Mouse (Mus musculus) heart, embryonic 16.5 days (tissue): Measurements from ENCODE around the gene Apoe. TPM values are rescaled to one million over a fixed set of nuclear protein-coding genes. Genes with fewer than 3 reads are reported as not detected.
A peak's percentile ranks its signal among the peaks of the same experiment; 100 is the strongest.

Experiments used
- ATAC-seq: fragments of 200-750 bp; cut with Nextera tagmentation; replicated peaks from 2 replicates; pipeline ENCODE4 v1.8.0; 2017; ENCODE audit warnings: moderate number of reproducible peaks; ENCODE audit not compliant: insufficient read depth, low FRiP score; ENCODE audit errors: extremely low read depth
- H3K27ac ChIP-seq: fragments of 300-500 bp; sonication (generic); 2 replicates; pipeline ENCODE4 v1.5.1; 2014; ENCODE audit warnings: mild to moderate bottlenecking, low read length, control low read depth, moderate library complexity
- H3K27me3 ChIP-seq: fragments of 300-500 bp; sonication (generic); 2 replicates; pipeline ENCODE4 v1.6.1; 2014; ENCODE audit warnings: low read length, mixed read lengths; ENCODE audit not compliant: control insufficient read depth, insufficient read depth
- H3K36me3 ChIP-seq: fragments of 300-500 bp; sonication (generic); 2 replicates; pipeline ENCODE4 v1.6.1; 2014; ENCODE audit not compliant: control insufficient read depth, insufficient read depth
- H3K4me1 ChIP-seq: fragments of 300-500 bp; sonication (generic); 2 replicates; pipeline ENCODE4 v1.6.1; 2014; ENCODE audit warnings: low read length, mixed read lengths; ENCODE audit not compliant: control insufficient read depth, insufficient read depth
- H3K4me2 ChIP-seq: fragments of 300-500 bp; sonication (generic); 2 replicates; pipeline ENCODE4 v1.6.1; 2014; ENCODE audit warnings: low read depth, mild to moderate bottlenecking, control low read depth, low read length
- H3K4me3 ChIP-seq: fragments of 300-500 bp; sonication (generic); 2 replicates; pipeline ENCODE4 v1.5.1; 2014; ENCODE audit warnings: mild to moderate bottlenecking, control low read depth, low read length
- H3K9ac ChIP-seq: fragments of 300-500 bp; sonication (generic); 2 replicates; pipeline ENCODE4 v1.6.1; 2014; ENCODE audit warnings: low read length, control low read depth
- H3K9me3 ChIP-seq: fragments of 300-500 bp; sonication (generic); replicated peaks from 2 replicates; pipeline ENCODE4 v1.6.1; 2016; ENCODE audit warnings: low read length; ENCODE audit not compliant: control insufficient read depth
- WGBS: fragments of 180-500 bp; shearing (Covaris S2); extraction: QIAGEN DNeasy Blood & Tissue Kit; methylation state at CpG from one replicate; pipeline ENCODE4 v1.1.7; 2014; 5-methylcytosine and 5-hydroxymethylcytosine counted together
- polyA plus RNA-seq: library from polyadenylated mRNA; unstranded; fragments of >200 nt; fragmentation: Nextera tagmentation; extraction: Ambion mirVana; gene quantifications from 2 replicates; pipeline ENCODE4 v1.2.1, GENCODE M21; 2015

Gene Apoe
- polyA plus RNA-seq, 1 experiment from 2014 or later, result 662 TPM

DNA sequence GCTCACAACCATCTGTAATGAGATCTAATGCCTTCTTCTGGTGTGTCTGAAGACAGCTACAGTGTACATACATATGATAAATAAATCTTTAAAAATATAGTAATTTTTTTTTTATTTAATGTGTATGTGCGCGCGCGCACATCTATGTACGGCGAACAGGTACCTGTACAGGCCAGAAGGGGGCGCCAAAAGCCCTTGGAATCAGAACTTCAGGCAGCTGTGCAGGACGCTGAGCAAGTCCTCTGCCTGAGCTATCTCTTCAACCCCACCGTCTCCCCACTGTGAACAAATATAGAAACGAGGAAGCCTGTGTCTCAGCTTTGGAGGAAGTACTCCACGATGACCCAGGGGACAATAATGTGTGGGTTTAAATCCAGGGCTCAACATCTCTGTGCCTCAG, 41.3 kb upstream of the Apoe start:
- Histone ChIP-seq H3K27ac (no peak overlapping the region), H3K27me3 (no peaks in the 10 kb centered on the region), H3K9me3 (no peaks in the 10 kb centered on the region), H3K36me3 (peaks cover 24% of the 10 kb centered on the region), H3K9ac (no peak overlapping the region), H3K4me3 (no peak overlapping the region), H3K4me2 (no peak overlapping the region), H3K4me1 (peaks cover 23% of the 10 kb centered on the region)
- WGBS, result 78% methylated on average over 11 of the region's 11 CpGs
- ATAC-seq, result no peak

DNA sequence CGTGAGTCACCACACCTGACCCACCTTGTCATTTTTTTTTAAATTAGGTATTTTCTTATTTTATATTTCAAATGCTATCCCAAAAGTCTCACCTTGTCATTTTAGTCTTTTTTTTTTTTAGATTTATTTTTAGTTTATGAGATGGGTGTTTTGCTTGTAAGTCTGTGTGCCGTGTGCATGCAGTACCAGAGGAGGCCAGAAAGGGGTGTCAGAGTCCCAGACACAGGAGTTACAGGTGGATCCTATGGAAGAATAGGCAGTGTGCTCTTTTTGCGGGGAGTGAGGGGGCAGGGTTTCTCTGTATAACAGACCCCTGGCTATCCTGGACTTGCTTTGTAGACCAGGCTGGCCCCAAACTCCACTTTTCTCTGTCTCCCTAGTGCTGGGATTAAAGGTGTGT, 39.8 kb upstream of the Apoe start:
- H3K4me2 ChIP-seq, result no peak overlapping the region
- peaks cover 27% of the 10 kb centered on the region for H3K36me3 ChIP-seq
- H3K4me1 ChIP-seq, result peaks cover 11% of the 10 kb centered on the region
- no peak overlapping the region for H3K27ac ChIP-seq
- no peak overlapping the region for H3K9ac ChIP-seq
- WGBS, result 91% methylated on average over 3 of the region's 3 CpGs
- no peaks in the 10 kb centered on the region for H3K27me3 ChIP-seq
- H3K4me3 ChIP-seq, result no peak overlapping the region
- no peak for ATAC-seq
- H3K9me3 ChIP-seq, result no peaks in the 10 kb centered on the region

DNA sequence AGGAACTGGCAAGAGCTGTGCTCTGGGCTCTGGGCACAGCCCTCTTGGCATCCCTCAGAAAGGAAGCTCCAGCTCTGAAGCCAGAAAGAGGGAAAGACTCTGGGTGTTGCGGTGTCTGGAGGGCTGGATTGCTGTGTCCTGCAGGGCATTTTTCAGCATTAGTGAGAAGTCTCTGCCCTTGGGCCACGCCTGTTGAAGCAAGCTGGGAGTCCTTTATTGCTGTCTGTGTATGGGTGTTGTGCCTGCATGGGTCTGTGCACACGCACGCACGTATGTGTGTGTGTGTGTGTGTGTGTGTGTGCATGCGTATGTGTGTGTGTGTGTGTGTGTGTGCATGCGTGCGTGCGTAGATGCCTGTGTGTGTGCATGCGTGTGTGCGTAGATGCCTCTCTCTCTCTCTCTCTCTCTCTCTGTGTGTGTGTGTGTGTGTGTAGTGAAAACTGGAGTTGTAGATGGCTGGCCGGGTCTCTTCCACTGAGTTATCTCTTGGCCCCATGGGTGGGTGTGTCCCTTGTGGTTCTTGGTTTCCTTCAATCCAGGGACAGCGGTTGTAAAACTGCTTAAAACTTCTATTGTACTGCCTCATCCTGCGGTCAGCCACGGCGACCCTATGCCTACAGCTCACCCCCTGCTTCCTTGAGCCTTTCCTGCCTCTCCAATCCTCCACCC, 37.5 kb upstream of the Apoe start:
- no peak overlapping the region for H3K9ac ChIP-seq
- peaks cover 36% of the 10 kb centered on the region for H3K36me3 ChIP-seq
- WGBS, result 83% methylated on average over 16 of the region's 16 CpGs
- no peaks in the 10 kb centered on the region for H3K27me3 ChIP-seq
- ATAC-seq, result no peak
- H3K27ac ChIP-seq, result no peak overlapping the region
- H3K9me3 ChIP-seq, result no peaks in the 10 kb centered on the region
- H3K4me2 ChIP-seq, result no peak overlapping the region
- no peak overlapping the region for H3K4me3 ChIP-seq
- H3K4me1 ChIP-seq, result peaks cover 5% of the 10 kb centered on the region

DNA sequence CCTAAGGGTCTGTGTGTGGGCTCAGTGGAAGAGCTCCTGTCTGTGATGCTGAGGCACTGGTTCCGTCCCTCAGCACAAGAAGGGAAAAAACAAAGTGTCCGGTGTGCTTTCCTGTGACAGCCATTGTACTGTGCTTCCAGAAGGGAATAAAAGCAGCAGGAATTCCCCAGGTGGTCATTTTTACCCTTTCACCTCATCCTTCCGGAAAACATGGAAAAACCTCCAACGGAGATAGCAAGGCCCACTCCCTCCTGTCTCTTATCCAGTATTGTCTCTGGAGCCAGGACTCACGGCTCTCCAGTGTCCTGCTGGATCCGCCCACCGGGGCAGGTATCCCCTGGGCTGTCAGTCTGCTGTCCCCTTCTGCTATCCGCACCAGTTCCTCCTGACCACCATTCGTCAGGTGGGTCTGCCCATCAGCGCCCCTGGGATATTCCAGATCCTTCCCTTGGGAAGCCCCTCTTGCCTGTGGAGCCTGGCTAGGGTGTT, 35.2 kb upstream of the Apoe start:
- Histone ChIP-seq H3K27ac (no peak overlapping the region), H3K9ac (no peak overlapping the region), H3K36me3 (peaks cover 51% of the 10 kb centered on the region), H3K27me3 (no peaks in the 10 kb centered on the region), H3K4me1 (no peaks in the 10 kb centered on the region), H3K4me2 (no peak overlapping the region), H3K4me3 (no peak overlapping the region), H3K9me3 (no peaks in the 10 kb centered on the region)
- 69% methylated on average over 10 of the region's 10 CpGs for WGBS
- no peak for ATAC-seq

DNA sequence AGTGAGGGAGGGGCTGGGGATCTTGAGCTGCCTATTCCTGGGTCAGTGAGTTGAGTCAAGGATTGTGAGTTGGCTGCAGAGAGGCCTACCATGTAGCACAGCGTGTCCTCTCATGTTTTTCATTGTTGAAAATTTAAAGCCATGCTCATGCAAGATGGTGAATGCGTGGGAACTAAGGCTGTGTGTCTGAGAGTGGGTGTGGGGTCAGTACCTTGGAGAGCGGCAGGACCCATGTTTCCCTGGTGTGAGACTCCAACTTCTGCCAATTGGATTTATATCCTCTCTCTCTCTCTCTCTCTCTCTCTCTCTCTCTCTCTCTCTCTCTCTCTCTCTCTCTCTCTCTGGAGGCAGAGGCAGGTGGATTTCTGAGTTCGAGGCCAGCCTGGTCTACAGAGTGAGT, 27.6 kb upstream of the Apoe start:
- Histone ChIP-seq H3K9me3 (no peaks in the 10 kb centered on the region; the same call in 1 of the 2 replicates), H3K27me3 (no peaks in the 10 kb centered on the region), H3K4me3 (no peak overlapping the region), H3K27ac (no peak overlapping the region), H3K9ac (no peak overlapping the region), H3K4me1 (no peaks in the 10 kb centered on the region), H3K36me3 (peaks cover 60% of the 10 kb centered on the region), H3K4me2 (no peak overlapping the region)
- ATAC-seq, result no peak
- WGBS, result 90% methylated on average over 4 of the region's 4 CpGs

DNA sequence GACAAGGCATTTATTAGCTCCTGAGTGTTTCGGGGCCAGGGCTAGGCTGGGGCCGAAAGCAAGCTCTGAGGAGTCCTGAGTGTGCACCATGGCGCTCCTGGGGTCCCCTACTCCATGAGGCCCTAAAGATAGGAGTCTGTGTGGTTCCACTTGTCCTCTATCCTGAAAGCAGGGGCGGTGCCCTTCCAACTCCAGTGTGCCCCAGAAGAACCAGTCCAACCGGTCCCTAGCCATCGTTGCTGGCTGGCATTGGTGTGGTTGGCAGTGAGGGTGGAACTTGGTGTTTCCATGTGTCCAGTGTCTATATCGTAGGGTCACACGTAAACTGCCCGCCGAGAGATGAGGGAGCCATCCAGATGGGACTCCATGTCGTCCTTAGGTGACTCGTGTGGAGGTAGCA, 25.2 kb upstream of the Apoe start:
- Histone ChIP-seq H3K27me3 (no peaks in the 10 kb centered on the region), H3K36me3 (peaks cover 52% of the 10 kb centered on the region), H3K27ac (0 out of 2 replicates have a peak overlapping the region, but pooled peaks have one; percentile 24), H3K4me2 (no peak overlapping the region), H3K9me3 (peaks cover 10% of the 10 kb centered on the region), H3K4me3 (no peak overlapping the region), H3K9ac (no peak overlapping the region), H3K4me1 (no peaks in the 10 kb centered on the region)
- 91% methylated on average over 12 of the region's 12 CpGs for WGBS
- no peak for ATAC-seq

DNA sequence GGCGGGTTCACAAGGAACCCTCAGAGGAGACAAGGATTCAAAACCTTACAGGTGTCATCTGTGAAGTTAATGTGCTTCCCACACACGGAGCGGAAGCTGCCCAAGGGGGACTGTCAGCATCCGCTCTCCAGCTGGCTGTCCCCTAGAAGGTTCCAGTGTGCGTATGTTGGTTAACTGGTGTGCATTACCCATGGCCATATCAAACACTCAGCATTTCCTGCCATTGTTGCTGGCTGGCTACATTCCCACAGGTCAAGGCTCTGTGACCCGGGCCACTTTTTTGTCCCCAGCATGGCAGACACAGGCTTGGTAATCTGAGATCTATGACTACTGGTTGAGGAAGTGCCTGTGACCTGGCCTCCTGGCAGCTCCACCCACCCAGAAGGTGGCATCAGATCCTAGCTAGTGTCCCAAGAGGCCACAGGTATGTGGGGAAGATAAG, 23.8 kb upstream of the Apoe start:
- Histone ChIP-seq H3K9ac (no peak overlapping the region), H3K4me1 (no peaks in the 10 kb centered on the region), H3K4me3 (no peak overlapping the region), H3K4me2 (no peak overlapping the region), H3K27ac (peak overlapping the region; percentile 73), H3K36me3 (peaks cover 44% of the 10 kb centered on the region), H3K27me3 (no peaks in the 10 kb centered on the region), H3K9me3 (peaks cover 10% of the 10 kb centered on the region)
- ATAC-seq, result peak; percentile 70
- WGBS, result 69% methylated on average over 6 of the region's 6 CpGs

DNA sequence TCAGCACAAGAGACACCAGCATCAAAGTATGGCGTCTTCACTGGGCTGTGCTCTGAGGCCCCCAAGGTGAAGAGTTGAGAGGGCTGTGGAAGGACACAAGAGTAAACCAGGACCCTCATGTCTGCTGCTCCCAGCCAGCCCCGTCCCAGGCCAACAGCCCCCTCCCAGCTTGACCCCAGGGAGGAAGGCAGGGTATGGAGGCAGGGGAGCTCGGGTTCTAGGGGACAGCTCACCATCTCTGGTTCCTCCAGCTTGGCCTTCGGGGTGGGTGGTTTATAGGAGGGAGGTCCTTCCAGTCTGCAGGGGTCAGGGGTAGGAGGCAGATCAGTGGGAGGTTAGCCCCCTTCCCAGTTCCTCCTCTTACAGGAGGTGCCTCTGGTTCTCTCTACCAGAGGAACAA, 20.2 kb upstream of the Apoe start:
- peaks cover 21% of the 10 kb centered on the region for H3K36me3 ChIP-seq
- no peak overlapping the region for H3K27ac ChIP-seq
- no peaks in the 10 kb centered on the region for H3K27me3 ChIP-seq
- H3K4me1 ChIP-seq, result peaks cover 11% of the 10 kb centered on the region
- no peak for ATAC-seq
- H3K9ac ChIP-seq, result no peak overlapping the region
- WGBS, result 92% methylated on average over 4 of the region's 4 CpGs
- H3K4me2 ChIP-seq, result no peak overlapping the region
- no peak overlapping the region for H3K4me3 ChIP-seq
- H3K9me3 ChIP-seq, result peaks cover 10% of the 10 kb centered on the region

DNA sequence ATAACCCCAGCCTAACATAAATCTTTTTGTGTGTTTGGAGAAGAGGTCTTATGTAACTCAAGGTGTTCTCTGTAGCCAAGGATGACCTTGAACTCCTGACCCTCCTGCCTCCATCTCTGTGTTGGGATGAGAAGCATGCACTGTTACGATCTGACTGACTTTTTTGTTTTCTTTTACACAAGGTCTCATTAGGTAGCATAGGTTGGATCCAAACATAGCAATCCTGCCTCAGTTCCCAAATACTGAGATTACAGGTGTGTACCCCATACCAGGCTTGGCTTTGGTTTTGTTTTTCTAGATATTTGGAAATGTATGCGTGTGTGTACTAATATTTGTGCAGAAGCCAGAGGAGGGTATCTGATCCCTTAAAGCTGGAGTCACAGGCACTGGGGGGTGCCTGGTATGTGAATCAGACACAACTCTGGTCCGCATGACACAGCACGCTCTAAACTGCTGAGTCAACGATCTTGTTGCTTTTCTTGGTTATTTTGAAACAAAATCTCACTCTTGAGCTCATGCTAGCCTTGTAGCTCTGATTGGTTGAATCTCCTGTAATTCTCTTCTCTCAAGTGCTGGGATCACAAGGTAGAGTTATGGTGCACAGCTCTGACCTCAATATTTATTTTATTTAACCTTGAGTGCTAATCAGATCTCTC, 19.4 kb upstream of the Apoe start:
- Histone ChIP-seq H3K9me3 (peaks cover 10% of the 10 kb centered on the region), H3K4me1 (peaks cover 19% of the 10 kb centered on the region), H3K4me2 (no peak overlapping the region), H3K9ac (no peak overlapping the region), H3K27ac (no peak overlapping the region), H3K4me3 (no peak overlapping the region), H3K27me3 (no peaks in the 10 kb centered on the region), H3K36me3 (peaks cover 19% of the 10 kb centered on the region)
- 86% methylated on average over 5 of the region's 5 CpGs for WGBS
- no peak for ATAC-seq
